Mouse (Mus musculus): ENCODE data around the gene Fam216a. TPM values are rescaled to one million over a fixed set of nuclear protein-coding genes. Genes with fewer than 3 reads are reported as not detected.
A peak's percentile ranks its signal among the peaks of the same experiment; 100 is the strongest.

Fam216a gene
- polyA plus RNA-seq, 1 experiment = 49.5 TPM

- no peaks in the 10 kb centered on the region for H3K27me3 ChIP-seq (ENCODE audit: control insufficient read depth, insufficient read depth, insufficient read length)
- no peak overlapping the region for H3K4me3 ChIP-seq (ENCODE audit: insufficient read depth, poor library complexity, severe bottlenecking)
- TF ChIP-seq MYOD1 (IDR thresholded peaks at IDR 0.05; ENCODE audit: control insufficient read depth, insufficient read length, low read depth) (no peak), MYOG (IDR thresholded peaks at IDR 0.05; ENCODE audit: control insufficient read depth, extremely low read depth, insufficient read length) (no peak), CTCF (IDR thresholded peaks at IDR 0.05; ENCODE audit: control insufficient read depth, insufficient read depth, insufficient read length) (no peak), FOSL1 (IDR thresholded peaks at IDR 0.05; ENCODE audit: insufficient read depth, low read length, poor library complexity, severe bottlenecking) (no peak), USF1 (IDR thresholded peaks at IDR 0.05; ENCODE audit: low read depth) (no peak), MAX (IDR thresholded peaks at IDR 0.05) (no peak), CEBPB (IDR thresholded peaks at IDR 0.05; ENCODE audit: low read depth) (no peak)
- H3K36me3 ChIP-seq (ENCODE audit: control insufficient read depth, insufficient read depth) = peaks cover 22% of the 10 kb centered on the region
- no peak overlapping the region for H3ac ChIP-seq (ENCODE audit: control insufficient read depth, insufficient read length, low read depth)
- peaks cover 42% of the 10 kb centered on the region for H3K79me2 ChIP-seq (ENCODE audit: control insufficient read depth, insufficient read depth)
- peaks cover 15% of the 10 kb centered on the region for H3K79me3 ChIP-seq (ENCODE audit: low read depth)
Observed at GRCm38 (mm10) chr5:122396791-122397190, 24.6 kb upstream of the Fam216a start.

DNA sequence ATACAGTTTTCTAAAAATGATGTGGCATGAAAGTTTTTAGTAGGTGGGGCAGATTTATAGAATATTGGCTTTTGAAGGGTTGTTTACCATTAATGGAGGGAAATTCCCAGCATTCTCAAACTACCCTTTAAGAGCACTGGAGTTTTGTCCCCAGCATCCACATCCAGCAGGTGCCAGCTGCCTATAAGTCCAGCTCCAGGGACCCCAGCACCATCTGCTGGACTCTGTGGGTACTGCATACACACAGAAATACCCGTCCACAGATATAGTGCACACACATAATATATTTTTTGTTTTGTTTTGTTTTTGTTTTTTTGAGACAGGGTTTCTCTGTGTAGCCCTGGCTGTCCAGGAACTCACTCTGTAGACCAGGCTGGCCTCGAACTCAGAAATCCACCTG, 21.7 kb upstream of the Fam216a start:
- peak; percentile 57 for TF ChIP-seq CTCF (IDR thresholded peaks at IDR 0.05; ENCODE audit: control insufficient read depth, insufficient read depth, insufficient read length)
- no peak for TF ChIP-seq CEBPB (IDR thresholded peaks at IDR 0.05; ENCODE audit: low read depth)
- H3K4me3 ChIP-seq (ENCODE audit: insufficient read depth, poor library complexity, severe bottlenecking) = no peak overlapping the region
- peaks cover 12% of the 10 kb centered on the region for H3K36me3 ChIP-seq (ENCODE audit: control insufficient read depth, insufficient read depth)
- H3ac ChIP-seq (ENCODE audit: control insufficient read depth, insufficient read length, low read depth) = no peak overlapping the region
- peaks cover 15% of the 10 kb centered on the region for H3K79me3 ChIP-seq (ENCODE audit: low read depth)
- H3K79me2 ChIP-seq (ENCODE audit: control insufficient read depth, insufficient read depth) = peaks cover 36% of the 10 kb centered on the region
- H3K27me3 ChIP-seq (ENCODE audit: control insufficient read depth, insufficient read depth, insufficient read length) = no peaks in the 10 kb centered on the region

DNA sequence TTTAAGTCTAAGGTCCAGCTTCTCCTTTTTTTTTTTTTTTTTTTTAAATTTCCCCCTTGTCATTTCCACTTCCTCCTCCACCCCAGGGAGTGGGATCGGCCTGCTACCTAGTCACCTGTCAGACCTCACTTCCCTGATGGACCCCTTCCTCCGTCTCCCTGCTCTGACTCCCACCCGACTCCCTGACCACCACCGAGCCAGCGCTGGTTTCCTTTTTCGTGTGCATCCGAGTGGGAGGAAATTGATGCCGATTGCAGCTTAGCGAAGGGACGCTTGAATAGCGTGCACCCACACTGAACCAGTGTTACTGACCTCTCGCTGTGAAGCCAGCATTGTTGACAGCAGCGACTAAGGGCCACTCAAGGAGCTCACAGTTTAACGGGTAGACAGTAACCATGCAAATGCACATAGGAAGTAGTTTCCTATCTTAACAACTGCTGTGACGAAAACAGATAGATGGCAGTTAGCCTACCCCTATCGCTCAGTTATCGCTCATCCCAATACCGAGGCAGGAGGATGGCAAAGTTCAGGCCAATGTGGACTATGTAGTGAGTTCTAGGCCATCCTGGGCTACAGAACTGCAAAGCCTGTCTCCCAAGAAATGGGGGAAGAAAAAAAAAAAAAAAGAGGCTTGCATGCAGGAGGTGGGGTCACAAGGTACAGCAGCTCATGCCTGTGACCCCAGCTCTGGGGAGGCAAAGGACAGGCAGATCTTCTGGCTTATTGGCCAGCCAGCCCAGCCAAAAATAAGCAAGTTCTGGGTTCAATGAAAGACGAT, 20.3 kb upstream of the Fam216a start:
- Histone ChIP-seq H3K79me2 (ENCODE audit: control insufficient read depth, insufficient read depth) (peaks cover 32% of the 10 kb centered on the region), H3K79me3 (ENCODE audit: low read depth) (peaks cover 15% of the 10 kb centered on the region), H3K27me3 (ENCODE audit: control insufficient read depth, insufficient read depth, insufficient read length) (no peaks in the 10 kb centered on the region)

DNA sequence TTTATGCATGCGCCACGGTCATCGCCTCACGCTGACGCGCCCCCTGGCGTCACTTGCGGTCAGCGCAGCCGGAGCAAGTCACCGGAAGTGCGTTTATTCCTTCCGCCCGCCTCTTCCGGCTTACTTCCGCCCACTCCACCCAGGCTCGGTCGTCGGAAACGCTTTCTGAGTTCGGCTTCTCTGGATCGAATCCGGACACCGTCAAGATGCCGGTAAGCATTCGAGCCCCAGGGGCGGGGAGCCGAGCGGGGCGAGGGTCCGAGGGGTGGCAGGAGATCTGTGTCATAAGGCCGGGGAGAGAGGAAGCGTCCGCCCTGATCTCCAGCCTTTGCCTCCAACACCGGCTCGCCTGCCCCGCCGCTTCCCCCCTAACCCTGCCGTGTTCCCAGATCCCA, 19.6 kb upstream of the Fam216a start, which contains the start of gene Arpc3:
TSS of gene Arpc3 (plus strand) at position 93 of the 395 bp plus-strand sequence.
- Histone ChIP-seq H3K79me2 (ENCODE audit: control insufficient read depth, insufficient read depth) (peaks cover 30% of the 10 kb centered on the region), H3K36me3 (ENCODE audit: control insufficient read depth, insufficient read depth) (peaks cover 2% of the 10 kb centered on the region), H3K27me3 (ENCODE audit: control insufficient read depth, insufficient read depth, insufficient read length) (no peaks in the 10 kb centered on the region), H3K4me3 (ENCODE audit: insufficient read depth, poor library complexity, severe bottlenecking) (peak within 1 kb of the TSS; percentile 66), H3K79me3 (ENCODE audit: low read depth) (peaks cover 15% of the 10 kb centered on the region), H3ac (ENCODE audit: control insufficient read depth, insufficient read length, low read depth) (peak within 1 kb of the TSS; percentile 81)
- TF ChIP-seq CTCF (IDR thresholded peaks at IDR 0.05; ENCODE audit: control insufficient read depth, insufficient read depth, insufficient read length) (peak; percentile 96), CEBPB (IDR thresholded peaks at IDR 0.05; ENCODE audit: low read depth) (no peak), MAX (IDR thresholded peaks at IDR 0.05) (peak; percentile 96)

More for the DNA sequence above, 20.3 kb upstream of the Fam216a start:
- Histone ChIP-seq H3K4me3 (ENCODE audit: insufficient read depth, poor library complexity, severe bottlenecking) (peak overlapping the region; percentile 66), H3K36me3 (ENCODE audit: control insufficient read depth, insufficient read depth) (peaks cover 8% of the 10 kb centered on the region), H3ac (ENCODE audit: control insufficient read depth, insufficient read length, low read depth) (peak overlapping the region; percentile 55)
- TF ChIP-seq USF1 (IDR thresholded peaks at IDR 0.05; ENCODE audit: low read depth) = no peak
- no peak for TF ChIP-seq MYOD1 (IDR thresholded peaks at IDR 0.05; ENCODE audit: control insufficient read depth, insufficient read length, low read depth)
- TF ChIP-seq MYOG (IDR thresholded peaks at IDR 0.05; ENCODE audit: control insufficient read depth, extremely low read depth, insufficient read length) = no peak
- no peak for TF ChIP-seq MAX (IDR thresholded peaks at IDR 0.05)
- TF ChIP-seq CEBPB (IDR thresholded peaks at IDR 0.05; ENCODE audit: low read depth) = no peak
- no peak for TF ChIP-seq FOSL1 (IDR thresholded peaks at IDR 0.05; ENCODE audit: insufficient read depth, low read length, poor library complexity, severe bottlenecking)

GRCm38 (mm10) chr5:122391178-122391785, 19.1 kb upstream of the Fam216a start:
- TF ChIP-seq MYOD1 (IDR thresholded peaks at IDR 0.05; ENCODE audit: control insufficient read depth, insufficient read length, low read depth) = no peak
- no peak for TF ChIP-seq USF1 (IDR thresholded peaks at IDR 0.05; ENCODE audit: low read depth)
- TF ChIP-seq FOSL1 (IDR thresholded peaks at IDR 0.05; ENCODE audit: insufficient read depth, low read length, poor library complexity, severe bottlenecking) = no peak
- TF ChIP-seq MAX (IDR thresholded peaks at IDR 0.05) = no peak
- TF ChIP-seq CEBPB (IDR thresholded peaks at IDR 0.05; ENCODE audit: low read depth) = no peak
- TF ChIP-seq MYOG (IDR thresholded peaks at IDR 0.05; ENCODE audit: control insufficient read depth, extremely low read depth, insufficient read length) = no peak
- TF ChIP-seq CTCF (IDR thresholded peaks at IDR 0.05; ENCODE audit: control insufficient read depth, insufficient read depth, insufficient read length) = no peak
- Histone ChIP-seq H3K79me3 (ENCODE audit: low read depth) (peaks cover 15% of the 10 kb centered on the region), H3ac (ENCODE audit: control insufficient read depth, insufficient read length, low read depth) (no peak overlapping the region), H3K27me3 (ENCODE audit: control insufficient read depth, insufficient read depth, insufficient read length) (no peaks in the 10 kb centered on the region), H3K79me2 (ENCODE audit: control insufficient read depth, insufficient read depth) (peaks cover 30% of the 10 kb centered on the region), H3K4me3 (ENCODE audit: insufficient read depth, poor library complexity, severe bottlenecking) (no peak overlapping the region), H3K36me3 (ENCODE audit: control insufficient read depth, insufficient read depth) (no peaks in the 10 kb centered on the region)

GRCm38 (mm10) chr5:122390671-122391070, 18.5 kb upstream of the Fam216a start:
- no peaks in the 10 kb centered on the region for H3K27me3 ChIP-seq (ENCODE audit: control insufficient read depth, insufficient read depth, insufficient read length)
- no peaks in the 10 kb centered on the region for H3K36me3 ChIP-seq (ENCODE audit: control insufficient read depth, insufficient read depth)
- H3ac ChIP-seq (ENCODE audit: control insufficient read depth, insufficient read length, low read depth) = no peak overlapping the region
- H3K4me3 ChIP-seq (ENCODE audit: insufficient read depth, poor library complexity, severe bottlenecking) = no peak overlapping the region
- TF ChIP-seq MYOG (IDR thresholded peaks at IDR 0.05; ENCODE audit: control insufficient read depth, extremely low read depth, insufficient read length) (no peak), FOSL1 (IDR thresholded peaks at IDR 0.05; ENCODE audit: insufficient read depth, low read length, poor library complexity, severe bottlenecking) (no peak), MYOD1 (IDR thresholded peaks at IDR 0.05; ENCODE audit: control insufficient read depth, insufficient read length, low read depth) (no peak), MAX (IDR thresholded peaks at IDR 0.05) (no peak), USF1 (IDR thresholded peaks at IDR 0.05; ENCODE audit: low read depth) (no peak), CTCF (IDR thresholded peaks at IDR 0.05; ENCODE audit: control insufficient read depth, insufficient read depth, insufficient read length) (no peak), CEBPB (IDR thresholded peaks at IDR 0.05; ENCODE audit: low read depth) (no peak)
- H3K79me2 ChIP-seq (ENCODE audit: control insufficient read depth, insufficient read depth) = peaks cover 30% of the 10 kb centered on the region
- H3K79me3 ChIP-seq (ENCODE audit: low read depth) = peaks cover 15% of the 10 kb centered on the region
